Mouse (Mus musculus): Measurements from ENCODE around the gene Hist1h2bf. TPM values are rescaled to one million over a fixed set of nuclear protein-coding genes. Genes with fewer than 3 reads are reported as not detected.
"Not testable (repeated sequence)": the region's sequence is repeated elsewhere in the genome, so short reads cannot be mapped to it uniquely, and the experiment has no call there.

Hist1h2bf gene
- total RNA-seq, 4 experiments from 2014 or later: 19.2 to 30.0 (median 24.4) TPM

GRCm38 (mm10) chr13:23544787-23545120 lies 29.2 kb downstream of the Hist1h2bf start:
- DNase-seq (ENCODE audit: low spot score in 2 of 2): not testable (repeated sequence)

- DNase-seq (ENCODE audit: low spot score in 2 of 2): peak in 1 of 2 experiments; percentile 69
Observed at GRCm38 (mm10) chr13:23543965-23544786, 29.8 kb downstream of the Hist1h2bf start, which contains the start of gene Hist1h3f. Gene Hist1h3f (plus strand): TSS chr13:23544052.

- peak; percentile 73 to 87 for DNase-seq (ENCODE audit: low spot score in 2 of 2)
Observed at GRCm38 (mm10) chr13:23542999-23543607, 30.9 kb downstream of the Hist1h2bf start, which contains the start of gene Hist1h2bh. Gene Hist1h2bh (minus strand): TSS chr13:23543392.

- not testable (repeated sequence) for DNase-seq (ENCODE audit: low spot score in 2 of 2)
Observed at GRCm38 (mm10) chr13:23542225-23542980, 31.6 kb downstream of the Hist1h2bf start.

- DNase-seq (ENCODE audit: low spot score in 2 of 2): no peak
Observed at GRCm38 (mm10) chr13:23541497-23541896, 32.5 kb downstream of the Hist1h2bf start.

GRCm38 (mm10) chr13:23539821-23540220 lies 34.2 kb downstream of the Hist1h2bf start:
- DNase-seq (ENCODE audit: low spot score in 2 of 2): not testable (repeated sequence)

GRCm38 (mm10) chr13:23538249-23538648 lies 35.7 kb downstream of the Hist1h2bf start:
- DNase-seq (ENCODE audit: low spot score in 2 of 2): no peak

GRCm38 (mm10) chr13:23537006-23537710 lies 36.8 kb downstream of the Hist1h2bf start:
- DNase-seq (ENCODE audit: low spot score in 2 of 2): no peak

- no peak for DNase-seq (ENCODE audit: low spot score in 2 of 2)
Observed at GRCm38 (mm10) chr13:23536076-23536822, 37.7 kb downstream of the Hist1h2bf start.

GRCm38 (mm10) chr13:23535137-23536075 lies 38.6 kb downstream of the Hist1h2bf start, which contains the start of gene Hist1h3g:
Gene Hist1h3g (plus strand): TSS chr13:23535422.
- DNase-seq (ENCODE audit: low spot score in 2 of 2): peak; percentile 91 to 92

GRCm38 (mm10) chr13:23534368-23535131 lies 39.4 kb downstream of the Hist1h2bf start:
- DNase-seq (ENCODE audit: low spot score in 2 of 2): no peak

- peak; percentile 72 to 78 for DNase-seq (ENCODE audit: low spot score in 2 of 2)
Observed at GRCm38 (mm10) chr13:23533560-23534367, 40.2 kb downstream of the Hist1h2bf start, which contains the start of gene Hist1h2af. Gene Hist1h2af (plus strand): TSS chr13:23533906.

- DNase-seq (ENCODE audit: low spot score in 2 of 2): no peak
Observed at GRCm38 (mm10) chr13:23532262-23533075, 41.5 kb downstream of the Hist1h2bf start.

- DNase-seq (ENCODE audit: low spot score in 2 of 2): peak; percentile 97
Observed at GRCm38 (mm10) chr13:23530901-23531875, 42.8 kb downstream of the Hist1h2bf start, which contains the start of gene Hist1h4h. Gene Hist1h4h (plus strand): TSS chr13:23531050.

GRCm38 (mm10) chr13:23530181-23530900 lies 43.7 kb downstream of the Hist1h2bf start:
- peak; percentile 65 to 78 for DNase-seq (ENCODE audit: low spot score in 2 of 2)
